Mouse (Mus musculus): Measurements from ENCODE around the gene Nfam1. TPM values are rescaled to one million over a fixed set of nuclear protein-coding genes. Genes with fewer than 3 reads are reported as not detected.

Nfam1 gene
- total and polyA plus RNA-seq, 3 experiments: 7.4 to 10.5 TPM; not detected in 1

- TF ChIP-seq USF1 (IDR thresholded peaks at IDR 0.05; ENCODE audit: low read depth, low read length): no peak
Observed at GRCm38 (mm10) chr15:83008761-83009423, 24.2 kb downstream of the Nfam1 start (continued).

- TF ChIP-seq POLR2AphosphoS5 (IDR thresholded peaks at IDR 0.05; ENCODE audit: borderline replicate concordance, low read depth, low read length) (no peak), ZC3H11A (IDR thresholded peaks at IDR 0.05; ENCODE audit: low read depth, low read length) (no peak), MYB (IDR thresholded peaks at IDR 0.05; ENCODE audit: low read depth, low read length) (no peak), MAX (IDR thresholded peaks at IDR 0.05; ENCODE audit: low read length) (no peak), ELF1 (IDR thresholded peaks at IDR 0.05; ENCODE audit: low read depth, low read length) (no peak), SIN3A (IDR thresholded peaks at IDR 0.05; ENCODE audit: low read length) (no peak), MXI1 (IDR thresholded peaks at IDR 0.05; ENCODE audit: low read depth, low read length) (no peak)
Observed at GRCm38 (mm10) chr15:83007346-83007920, 25.7 kb downstream of the Nfam1 start.

GRCm38 (mm10) chr15:83002665-83003548, 30.2 kb downstream of the Nfam1 start:
- no peaks in the 10 kb centered on the region for H3K9me3 ChIP-seq (replicated peaks; ENCODE audit: insufficient read depth, low read length)
- TF ChIP-seq MXI1 (IDR thresholded peaks at IDR 0.05; ENCODE audit: low read depth, low read length) (no peak), POLR2A (IDR thresholded peaks at IDR 0.05; ENCODE audit: control insufficient read depth in 1 of 2, insufficient read depth in 1 of 2, low read depth in 1 of 2, low read length in 2 of 2, poor library complexity in 1 of 2) (no peak), ETS1 (IDR thresholded peaks at IDR 0.05; ENCODE audit: low read depth, low read length) (no peak), NELFE (IDR thresholded peaks at IDR 0.05; ENCODE audit: low read depth, low read length) (no peak), MAX (IDR thresholded peaks at IDR 0.05; ENCODE audit: low read length) (no peak), E2F4 (IDR thresholded peaks at IDR 0.05; ENCODE audit: borderline replicate concordance, low read depth, low read length) (no peak), GABPA (IDR thresholded peaks at IDR 0.05; ENCODE audit: low read depth, low read length) (no peak), USF1 (IDR thresholded peaks at IDR 0.05; ENCODE audit: low read depth, low read length) (no peak), EP300 (IDR thresholded peaks at IDR 0.05; ENCODE audit: low read depth in 1 of 2, low read length in 2 of 2) (no peak), MAZ (IDR thresholded peaks at IDR 0.05; ENCODE audit: low read depth, low read length) (no peak), MYC (IDR thresholded peaks at IDR 0.05; ENCODE audit: low read depth, low read length) (no peak)
- H3K27me3 ChIP-seq (ENCODE audit: control insufficient read depth in 1 of 2, insufficient read depth in 2 of 2, low read length in 2 of 2): no peaks in the 10 kb centered on the region
- H3K4me1 ChIP-seq (ENCODE audit: control insufficient read depth in 1 of 2, insufficient read depth in 2 of 2, low read length in 2 of 2): peaks cover 0 to 3% of the 10 kb centered on the region in 2 experiments; a peak in 1 of 4 replicates
- no peaks in the 10 kb centered on the region for H3K79me2 ChIP-seq (ENCODE audit: control insufficient read depth, insufficient read depth, low read length, poor library complexity)
- H3K9ac ChIP-seq (ENCODE audit: control insufficient read depth, low read depth, low read length, poor library complexity, severe bottlenecking): no peak overlapping the region
- H3K4me3 ChIP-seq (ENCODE audit: control insufficient read depth in 1 of 2, insufficient read depth in 1 of 2, low read depth in 2 of 2, low read length in 2 of 2): no peak overlapping the region
- H3K36me3 ChIP-seq (ENCODE audit: control insufficient read depth in 1 of 2, insufficient read depth in 2 of 2, low read length in 2 of 2): no peaks in the 10 kb centered on the region
- H3K27ac ChIP-seq (ENCODE audit: control insufficient read depth, low read depth, low read length): no peak overlapping the region
- DNase-seq (ENCODE audit: low read depth, low spot score): no peak

More at GRCm38 (mm10) chr15:83007346-83007920, 25.7 kb downstream of the Nfam1 start:
- Histone ChIP-seq H3K4me3 (ENCODE audit: control insufficient read depth in 1 of 2, insufficient read depth in 1 of 2, low read depth in 2 of 2, low read length in 2 of 2) (no peak overlapping the region), H3K9me3 (replicated peaks; ENCODE audit: insufficient read depth, low read length) (no peaks in the 10 kb centered on the region), H3K79me2 (ENCODE audit: control insufficient read depth, insufficient read depth, low read length, poor library complexity) (no peaks in the 10 kb centered on the region), H3K4me1 (ENCODE audit: control insufficient read depth in 1 of 2, insufficient read depth in 2 of 2, low read length in 2 of 2) (peaks cover 3 to 34% of the 10 kb centered on the region in 2 experiments), H3K27me3 (ENCODE audit: control insufficient read depth in 1 of 2, insufficient read depth in 2 of 2, low read length in 2 of 2) (no peaks in the 10 kb centered on the region), H3K36me3 (ENCODE audit: control insufficient read depth in 1 of 2, insufficient read depth in 2 of 2, low read length in 2 of 2) (peaks cover 0 to 9% of the 10 kb centered on the region in 2 experiments; a peak in 2 of 4 replicates), H3K27ac (ENCODE audit: control insufficient read depth, low read depth, low read length) (no peak overlapping the region), H3K9ac (ENCODE audit: control insufficient read depth, low read depth, low read length, poor library complexity, severe bottlenecking) (no peak overlapping the region)
- DNase-seq (ENCODE audit: low read depth, low spot score): no peak
